Mouse (Mus musculus): ENCODE data around the gene Hyal2.

- TF ChIP-seq EP300 (IDR thresholded peaks at IDR 0.05; ENCODE audit: insufficient read depth, low read depth, low read length) (no peak), CTCF (IDR thresholded peaks at IDR 0.05) (no peak), POLR2A (IDR thresholded peaks at IDR 0.05; ENCODE audit: insufficient read depth, low read depth, low read length) (no peak)
These were observed 50.4 kb downstream of the Hyal2 start for GRCm38 (mm10) chr9:107618098-107618497.
